Mouse (Mus musculus) liver, embryonic 14.5 days (tissue): Measurements from ENCODE around the gene Tmem110.

Source experiments
- CTCF ChIP-seq: IDR thresholded peaks from 2 replicates; pipeline ENCODE4 v1.5.1; 2016; ENCODE audit warnings: antibody characterized with exemption, low read depth, control low read depth
- EP300 ChIP-seq: IDR thresholded peaks from 2 replicates; pipeline ENCODE4 v1.6.1; 2016; ENCODE audit warnings: antibody characterized with exemption, low read depth

DNA sequence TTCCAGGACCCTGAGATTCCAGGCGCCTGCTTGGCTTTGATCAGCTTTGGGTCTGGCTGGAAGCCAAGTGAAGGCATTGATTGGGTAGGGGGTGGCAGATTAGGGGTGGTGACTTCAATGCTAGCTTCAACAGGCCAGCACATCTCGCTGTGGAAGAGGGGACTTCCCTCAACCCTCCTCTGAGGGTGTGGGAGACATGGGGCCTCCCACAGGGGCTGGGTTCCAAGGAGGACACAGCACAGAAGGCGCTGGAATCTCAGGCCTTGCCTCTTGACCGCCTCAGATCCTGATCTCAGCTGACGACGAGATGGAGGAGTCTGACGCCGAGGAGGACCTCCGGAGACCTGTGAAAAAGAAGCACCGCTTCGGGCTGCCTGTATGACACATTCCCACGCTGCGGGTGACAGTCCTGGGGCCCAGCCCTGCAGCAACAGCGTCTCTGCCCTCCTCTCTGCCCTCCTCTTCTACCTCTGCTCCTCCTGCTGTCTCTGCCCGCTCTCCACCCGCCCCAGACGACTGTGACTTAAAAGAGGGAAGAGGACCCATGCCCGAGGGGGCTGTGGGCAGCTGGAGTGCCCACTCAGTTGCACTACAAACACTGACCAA lies 48.8 kb downstream of the Tmem110 start:
- TF ChIP-seq EP300 (no peak), CTCF (no peak)
